Mouse (Mus musculus) lung, postnatal 36 days (tissue): Measurements from ENCODE around the gene Pate1.

Source experiments
- DNase-seq: peaks from one replicate; pipeline ENCODE4 v3.0.0; 2022; ENCODE audit warnings: mixed read lengths

The Pate1 gene

GRCm38 (mm10) chr9:35687013-35687412, at the start of gene Pate1:
TSS of gene Pate1 (minus strand) at chr9:35687390.
- peak; percentile 66 for DNase-seq

GRCm38 (mm10) chr9:35707265-35707664, 20.1 kb upstream of the Pate1 start:
- DNase-seq: no peak

- no peak for DNase-seq
These were observed 4.7 kb upstream of the Pate1 start for GRCm38 (mm10) chr9:35691924-35692323.

GRCm38 (mm10) chr9:35673557-35673956, 13.6 kb downstream of the Pate1 start:
- no peak for DNase-seq

- DNase-seq: no peak
These were observed 39.1 kb downstream of the Pate1 start, which contains the start of gene Pate3 for GRCm38 (mm10) chr9:35648102-35648501. TSS of gene Pate3 (minus strand) at chr9:35648202.
